Mouse (Mus musculus) frontal cortex, postnatal 10 days (tissue): ENCODE results near the gene Actr8.
A peak's percentile ranks its signal among the peaks of the same experiment; 100 is the strongest.

Experiments
- DNase-seq, 2 experiments: peaks; one replicate each; pipeline ENCODE4 v3.0.0; 2022; ENCODE audit warnings: low spot score in 2 of 2, mixed read lengths in 1 of 2

Actr8 gene

GRCm38 (mm10) chr14:29978254-29979204, at the start of gene Actr8:
Gene Actr8, plus strand, starts transcription at chr14:29978337.
- peak; percentile 83 to 93 for DNase-seq

- DNase-seq: no peak
Measured at GRCm38 (mm10) chr14:29928966-29929365, 49.2 kb upstream of the Actr8 start.

GRCm38 (mm10) chr14:29935516-29935915, 42.6 kb upstream of the Actr8 start:
- DNase-seq: no peak

GRCm38 (mm10) chr14:29937466-29937865, 40.7 kb upstream of the Actr8 start:
- no peak for DNase-seq

- DNase-seq: no peak
Measured at GRCm38 (mm10) chr14:29939600-29940312, 38.4 kb upstream of the Actr8 start.

GRCm38 (mm10) chr14:29940313-29940812, 37.8 kb upstream of the Actr8 start:
- no peak for DNase-seq

- DNase-seq: peak in 1 of 2 experiments; percentile 47
Measured at GRCm38 (mm10) chr14:29940877-29941276, 37.3 kb upstream of the Actr8 start.

GRCm38 (mm10) chr14:29946761-29947309, 31.3 kb upstream of the Actr8 start:
- DNase-seq: no peak

- DNase-seq: no peak
Measured at GRCm38 (mm10) chr14:29950805-29951204, 27.3 kb upstream of the Actr8 start.

GRCm38 (mm10) chr14:29957393-29957792, 20.7 kb upstream of the Actr8 start:
- DNase-seq: no peak

GRCm38 (mm10) chr14:29967611-29968010, 10.5 kb upstream of the Actr8 start:
- DNase-seq: no peak

- peak; percentile 93 to 98 for DNase-seq
Measured at GRCm38 (mm10) chr14:29968075-29968821, 9.9 kb upstream of the Actr8 start, which contains the start of gene Selenok. Gene Selenok, plus strand, starts transcription at chr14:29968308.

GRCm38 (mm10) chr14:29971446-29971845, 6.7 kb upstream of the Actr8 start:
- DNase-seq: no peak

- DNase-seq: no peak
Measured at GRCm38 (mm10) chr14:29971993-29972392, 6.1 kb upstream of the Actr8 start.

- DNase-seq: no peak
Measured at GRCm38 (mm10) chr14:29976927-29977326, 1.2 kb upstream of the Actr8 start.

GRCm38 (mm10) chr14:29980447-29981205, 2.5 kb downstream of the Actr8 start:
- DNase-seq: no peak

GRCm38 (mm10) chr14:29986096-29986495, 8.0 kb downstream of the Actr8 start:
- DNase-seq: no peak

- no peak for DNase-seq
Measured at GRCm38 (mm10) chr14:29987276-29987675, 9.1 kb downstream of the Actr8 start.

- DNase-seq: no peak
Measured at GRCm38 (mm10) chr14:29987739-29988138, 9.6 kb downstream of the Actr8 start.

GRCm38 (mm10) chr14:29988337-29988736, 10.2 kb downstream of the Actr8 start:
- no peak for DNase-seq

GRCm38 (mm10) chr14:29994976-29995375, 16.8 kb downstream of the Actr8 start:
- DNase-seq: no peak
